Mouse (Mus musculus): ENCODE measurements at regions not wholly inside any gene's neighbourhood (a gene's known extent, or its start where the extent isn't known, plus 50 kb on each side); places are given as distances from the start of the nearest gene placed in this dataset.

DNA sequence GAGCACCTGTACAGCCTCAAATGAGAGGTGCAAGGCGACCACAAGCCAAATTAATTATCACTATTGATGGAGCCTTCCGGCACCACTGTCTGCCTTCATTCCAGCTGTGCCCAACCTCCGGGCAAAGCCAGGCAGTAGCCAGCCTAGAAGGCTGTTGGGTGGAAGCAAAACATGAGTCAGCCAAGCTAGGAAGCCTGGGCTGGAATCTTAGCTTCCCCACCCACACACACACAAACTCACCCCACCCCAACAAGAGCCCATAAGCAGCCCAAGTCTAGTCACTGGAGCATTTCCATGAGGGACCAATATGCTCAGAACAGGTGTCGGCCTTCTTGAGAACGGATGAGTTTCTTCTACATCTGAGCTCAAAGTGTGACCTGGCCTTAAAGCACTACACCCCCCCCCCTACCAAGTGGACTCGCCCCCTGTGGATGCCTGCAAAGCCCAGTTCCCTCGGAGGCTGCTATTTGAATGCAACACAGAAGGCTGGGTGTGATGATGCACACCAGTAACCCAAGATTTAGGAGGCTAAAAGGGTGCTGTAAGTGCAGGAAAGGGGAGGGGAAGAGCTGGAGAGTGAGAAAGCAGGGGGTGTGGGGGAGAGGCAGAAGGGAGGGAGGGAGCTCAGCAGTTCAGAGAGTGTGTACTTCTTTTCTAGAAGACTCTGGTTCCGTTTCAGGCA lies 200.1 kb downstream of the Bcor start:
- no peak for TF ChIP-seq CTCF (IDR thresholded peaks at IDR 0.05; ENCODE audit: borderline replicate concordance, extremely low read depth, insufficient read depth, insufficient read length)
- TF ChIP-seq POLR2A (IDR thresholded peaks at IDR 0.05; ENCODE audit: borderline replicate concordance, extremely low read depth, insufficient read depth, insufficient read length, poor library complexity, severe bottlenecking), result no peak
